In the genomic region with DNA sequence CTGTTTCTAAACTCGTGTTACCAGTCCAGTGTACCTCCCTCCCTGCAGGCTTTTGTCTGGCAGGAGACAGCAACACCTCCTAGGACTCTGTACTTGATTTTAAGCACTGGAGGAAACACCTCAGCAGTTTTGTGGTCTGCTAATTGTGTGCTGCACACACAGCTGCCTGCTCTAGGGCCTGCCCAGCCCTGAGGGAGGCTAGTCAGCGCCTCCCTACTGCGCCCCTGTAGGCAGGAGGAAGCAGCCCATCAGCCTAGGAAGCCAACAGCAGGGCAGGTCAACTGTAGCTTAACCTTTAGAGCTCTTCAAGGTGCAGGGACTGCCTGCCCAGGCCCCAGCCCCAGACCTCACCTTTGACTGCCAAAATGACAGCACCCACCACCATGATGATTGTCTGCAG, we compare ENCODE assay signal across 15 mouse cellular contexts. TPM values are rescaled to one million over a fixed set of nuclear protein-coding genes. Genes with fewer than 3 reads are reported as not detected.
DNase-seq lines count a peak whose midpoint lies in the region; ATAC-seq and TF ChIP-seq lines count a peak whose summit lies in the region.
"Had no signal": no experiment of that assay in that cellular context is flagged by ENCODE, and none has a peak within 500 bp of the region (broad histone marks: within the 10 kb centered on the region; RNA-seq: fewer than 3 reads in every experiment).

No protein-coding gene starts in this region.

- no peak overlapping the region for H3K4me2 ChIP-seq in liver, embryonic 15.5 days
- no peak overlapping the region for H3K4me2 ChIP-seq in liver, embryonic 11.5 days
- no peak overlapping the region for H3K4me2 ChIP-seq in limb, embryonic 12.5 days
- H3K4me2 ChIP-seq: limb, embryonic 15.5 days had no signal

- no peak for TF ChIP-seq POLR2A in ES-Bruce4 (IDR thresholded peaks at IDR 0.05; ENCODE audit: insufficient read depth, low read length)

- no peak overlapping the region for H3K27ac ChIP-seq in liver, embryonic 15.5 days (replicated peaks)
- no peak overlapping the region for H3K27ac ChIP-seq in liver, embryonic 11.5 days (ENCODE audit: low read depth, low read length)
- H3K27ac ChIP-seq in ES-Bruce4 (ENCODE audit: insufficient read depth, low read length): peak overlapping the region; percentile 65
- peak overlapping the region; percentile 4; the same call in 1 of the 2 replicates for H3K27ac ChIP-seq in limb, embryonic 12.5 days
- H3K27ac ChIP-seq: forebrain, embryonic 10.5 days; limb, embryonic 15.5 days had no signal

- H3K27me3 ChIP-seq in liver, embryonic 15.5 days: peaks cover 7% of the 10 kb centered on the region; the same call in 1 of the 2 replicates
- no peaks in the 10 kb centered on the region; the same call in 1 of the 2 replicates for H3K27me3 ChIP-seq in liver, embryonic 11.5 days (replicated peaks; ENCODE audit: control insufficient read depth, insufficient read depth, low read length)
- H3K27me3 ChIP-seq in ES-Bruce4 (ENCODE audit: control insufficient read depth, insufficient read depth, low read length, poor library complexity, severe bottlenecking): no peaks in the 10 kb centered on the region
- H3K27me3 ChIP-seq in limb, embryonic 12.5 days: no peaks in the 10 kb centered on the region
- H3K27me3 ChIP-seq: limb, embryonic 15.5 days had no signal

- peaks cover 10% of the 10 kb centered on the region for H3K36me3 ChIP-seq in liver, embryonic 15.5 days (replicated peaks)
- no peaks in the 10 kb centered on the region for H3K36me3 ChIP-seq in liver, embryonic 11.5 days (ENCODE audit: control insufficient read depth, insufficient read depth, low read length)
- no peaks in the 10 kb centered on the region; the same call in 1 of the 2 replicates for H3K36me3 ChIP-seq in ES-Bruce4 (ENCODE audit: control insufficient read depth, insufficient read depth, low read length, poor library complexity, severe bottlenecking)
- H3K36me3 ChIP-seq in limb, embryonic 12.5 days: no peaks in the 10 kb centered on the region
- H3K36me3 ChIP-seq: forebrain, embryonic 10.5 days; limb, embryonic 15.5 days had no signal

- peak; percentile 94 for TF ChIP-seq EP300 in ES-Bruce4 (IDR thresholded peaks at IDR 0.05; ENCODE audit: insufficient read depth, low read depth, low read length)

- no peak overlapping the region for H3K4me3 ChIP-seq in liver, embryonic 15.5 days (replicated peaks)
- no peak overlapping the region for H3K4me3 ChIP-seq in liver, embryonic 11.5 days (ENCODE audit: low read depth, low read length)
- H3K4me3 ChIP-seq in ES-Bruce4 (ENCODE audit: low read depth, low read length): no peak overlapping the region
- no peak overlapping the region for H3K4me3 ChIP-seq in limb, embryonic 12.5 days (replicated peaks)
- H3K4me3 ChIP-seq: forebrain, embryonic 10.5 days; limb, embryonic 15.5 days had no signal

- H3K4me1 ChIP-seq in liver, embryonic 15.5 days (replicated peaks): no peaks in the 10 kb centered on the region
- H3K4me1 ChIP-seq in liver, embryonic 11.5 days (replicated peaks; ENCODE audit: control insufficient read depth, insufficient read depth, low read length): no peaks in the 10 kb centered on the region
- H3K4me1 ChIP-seq in ES-Bruce4 (ENCODE audit: control insufficient read depth, insufficient read depth, low read length): peaks cover 9% of the 10 kb centered on the region
- peaks cover 9% of the 10 kb centered on the region for H3K4me1 ChIP-seq in limb, embryonic 12.5 days (replicated peaks)

- H3K9ac ChIP-seq in liver, embryonic 15.5 days: no peak overlapping the region
- no peak overlapping the region for H3K9ac ChIP-seq in liver, embryonic 11.5 days (ENCODE audit: low read depth, low read length)
- no peak overlapping the region for H3K9ac ChIP-seq in ES-Bruce4 (ENCODE audit: low read depth, poor library complexity, severe bottlenecking)
- no peak overlapping the region for H3K9ac ChIP-seq in limb, embryonic 12.5 days (replicated peaks)
- H3K9ac ChIP-seq: limb, embryonic 15.5 days had no signal

- H3K9me3 ChIP-seq in liver, embryonic 15.5 days (replicated peaks): no peaks in the 10 kb centered on the region
- H3K9me3 ChIP-seq in liver, embryonic 11.5 days (ENCODE audit: control insufficient read depth, low read length): no peaks in the 10 kb centered on the region
- no peaks in the 10 kb centered on the region for H3K9me3 ChIP-seq in ES-Bruce4 (replicated peaks; ENCODE audit: control insufficient read depth, insufficient read depth, low read length, poor library complexity, severe bottlenecking)
- no peaks in the 10 kb centered on the region for H3K9me3 ChIP-seq in limb, embryonic 12.5 days
- H3K9me3 ChIP-seq: forebrain, embryonic 10.5 days; limb, embryonic 15.5 days had no signal

- 0 out of 2 replicates have a peak, but pooled peaks have one; percentile 6 for ATAC-seq in liver, embryonic 15.5 days (ENCODE audit: insufficient read depth)
- no peak for ATAC-seq in liver, embryonic 11.5 days (replicated peaks; ENCODE audit: low FRiP score)
- ATAC-seq in limb, embryonic 12.5 days (ENCODE audit: insufficient number of reproducible peaks, insufficient read depth, low FRiP score, low TSS enrichment, low read depth): no peak

- 60% methylated on average over 3 of the region's 3 CpGs for WGBS in liver, embryonic 15.5 days (ENCODE audit: insufficient replicate concordance)
- WGBS in liver, embryonic 11.5 days: 62% methylated on average over 3 of the region's 3 CpGs
- 39% methylated on average over 3 of the region's 3 CpGs for WGBS in limb, embryonic 12.5 days

- peak; percentile 22 for TF ChIP-seq CTCF in ES-Bruce4 (IDR thresholded peaks at IDR 0.05; ENCODE audit: low read depth, low read length)

- DNase-seq in liver, embryonic 11.5 days (ENCODE audit: low spot score): no peak
- DNase-seq in R1 (ENCODE audit: low read depth, low spot score): peak; percentile 30
- no peak for DNase-seq in layer of hippocampus, adult 9-10 months (ENCODE audit: low spot score)
- DNase-seq in gastrocnemius, postnatal 4 days (ENCODE audit: low spot score in 2 of 2): no peak
- DNase-seq: cerebellum, adult 2 months; heart, postnatal 36 days; midbrain, embryonic 14.5 days had no signal

RNA-seq across cellular contexts. Expression of a gene that starts 11.7 kb away (rescaled TPM):
- polyA plus RNA-seq in liver, embryonic 15.5 days (2015; fragmentation: Nextera tagmentation; extraction: Ambion mirVana): not detected in 2 replicates
- not detected in 2 replicates for polyA plus RNA-seq in liver, embryonic 11.5 days (2014; fragmentation: Nextera tagmentation; extraction: Ambion mirVana)
- 0.35 TPM in 1 of 2 replicates, not detected in the other for polyA plus RNA-seq in ES-Bruce4 (2011; ENCODE audit: insufficient read depth, insufficient read length, low read depth, missing spikeins)
- 0.14 TPM in 2 replicates for polyA plus RNA-seq in limb, embryonic 12.5 days (2016; fragmentation: Nextera tagmentation; extraction: Ambion mirVana)
- total RNA-seq in gastrocnemius, postnatal 4 days (2021): not detected
- total RNA-seq: gastrocnemius, adult 18-20 months; heart, postnatal 36 days had no signal
- polyA plus RNA-seq: limb, embryonic 15.5 days; midbrain, embryonic 14.5 days; neural tube, embryonic 14.5 days had no signal

RNA-seq across cellular contexts. Expression of a gene that starts 25.0 kb away (rescaled TPM):
- 6.6 and 9.0 TPM in 2 replicates for polyA plus RNA-seq in liver, embryonic 15.5 days (2015; fragmentation: Nextera tagmentation; extraction: Ambion mirVana)
- polyA plus RNA-seq in liver, embryonic 11.5 days (2014; fragmentation: Nextera tagmentation; extraction: Ambion mirVana): 5.0 and 5.5 TPM in 2 replicates
- polyA plus RNA-seq in ES-Bruce4 (2011; ENCODE audit: insufficient read depth, insufficient read length, low read depth, missing spikeins): 7.7 and 8.7 TPM in 2 replicates
- polyA plus RNA-seq in limb, embryonic 12.5 days (2016; fragmentation: Nextera tagmentation; extraction: Ambion mirVana): 2.2 and 2.6 TPM in 2 replicates
- total RNA-seq in gastrocnemius, postnatal 4 days (2021): under 1 TPM; 0.34 to 0.36 TPM
- total RNA-seq: layer of hippocampus, postnatal 25 days had no signal

RNA-seq across cellular contexts. Expression of a gene that starts 53.0 kb away (rescaled TPM):
- 5.9 and 6.3 TPM in 2 replicates for polyA plus RNA-seq in liver, embryonic 15.5 days (2015; fragmentation: Nextera tagmentation; extraction: Ambion mirVana)
- polyA plus RNA-seq in liver, embryonic 11.5 days (2014; fragmentation: Nextera tagmentation; extraction: Ambion mirVana): 15.4 and 15.7 TPM in 2 replicates
- polyA plus RNA-seq in ES-Bruce4 (2011; ENCODE audit: insufficient read depth, insufficient read length, low read depth, missing spikeins): 58.4 and 64.2 TPM in 2 replicates
- 30.1 and 34.0 TPM in 2 replicates for polyA plus RNA-seq in limb, embryonic 12.5 days (2016; fragmentation: Nextera tagmentation; extraction: Ambion mirVana)
- total RNA-seq in gastrocnemius, postnatal 4 days (2021): 10 to 100 TPM; 12.2 to 12.9 TPM

RNA-seq across cellular contexts. Expression of a gene that starts 55.9 kb away (rescaled TPM):
- polyA plus RNA-seq in liver, embryonic 15.5 days (2015; fragmentation: Nextera tagmentation; extraction: Ambion mirVana): 4.3 and 5.6 TPM in 2 replicates
- 9.5 and 9.9 TPM in 2 replicates for polyA plus RNA-seq in liver, embryonic 11.5 days (2014; fragmentation: Nextera tagmentation; extraction: Ambion mirVana)
- polyA plus RNA-seq in ES-Bruce4 (2011; ENCODE audit: insufficient read depth, insufficient read length, low read depth, missing spikeins): not detected in 2 replicates
- polyA plus RNA-seq in limb, embryonic 12.5 days (2016; fragmentation: Nextera tagmentation; extraction: Ambion mirVana): 5.4 and 6.1 TPM in 2 replicates
- total RNA-seq in gastrocnemius, postnatal 4 days (2021): 1 to 10 TPM; 7.0 to 7.8 TPM

Comparison
In these comparisons a context has a peak if more than half of its experiments do, and no peak if none do; other contexts are left out.
1. H3K27ac ChIP-seq: peak in ES-Bruce4 (single experiment) and limb, embryonic 12.5 days (single experiment); none in liver, embryonic 15.5 days (single experiment) and liver, embryonic 11.5 days (single experiment).